Mouse (Mus musculus) c-Kit-negative CD71-positive TER-119-positive erythroid progenitor cells, embryonic 14.5 days (primary cell): ENCODE data around the gene Noxred1.
"Not testable (repeated sequence)": the region's sequence is repeated elsewhere in the genome, so short reads cannot be mapped to it uniquely, and the experiment has no call there.

Source experiments
- DNase-seq: peaks from one replicate; pipeline ENCODE4 v3.0.0-alpha.2; 2013; ENCODE audit warnings: low read depth, low spot score

The Noxred1 gene

DNA sequence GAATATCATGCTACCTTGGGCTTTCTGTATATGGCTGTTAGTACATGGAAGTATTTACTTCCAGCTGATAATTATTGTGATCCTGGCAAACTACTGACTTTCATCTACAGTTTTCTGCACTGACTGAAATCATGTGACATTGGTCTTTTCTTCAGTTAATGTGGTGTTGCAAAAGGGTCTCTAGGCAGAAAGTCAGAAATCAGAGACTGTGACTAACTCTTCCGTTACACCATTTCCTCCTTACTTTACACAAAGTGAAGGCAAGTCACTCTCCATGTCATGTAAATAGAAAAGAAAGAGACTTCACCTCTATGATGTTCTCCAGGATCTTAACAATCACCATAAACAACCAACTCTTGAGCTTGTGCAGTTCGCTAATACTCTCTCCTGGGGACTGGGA lies 8.9 kb downstream of the Noxred1 start:
- DNase-seq, result no peak

GRCm38 (mm10) chr12:87226801-87227200 lies 11.7 kb downstream of the Noxred1 start:
- DNase-seq, result no peak

- no peak for DNase-seq
Measured at GRCm38 (mm10) chr12:87224950-87225349, 13.6 kb downstream of the Noxred1 start.

DNA sequence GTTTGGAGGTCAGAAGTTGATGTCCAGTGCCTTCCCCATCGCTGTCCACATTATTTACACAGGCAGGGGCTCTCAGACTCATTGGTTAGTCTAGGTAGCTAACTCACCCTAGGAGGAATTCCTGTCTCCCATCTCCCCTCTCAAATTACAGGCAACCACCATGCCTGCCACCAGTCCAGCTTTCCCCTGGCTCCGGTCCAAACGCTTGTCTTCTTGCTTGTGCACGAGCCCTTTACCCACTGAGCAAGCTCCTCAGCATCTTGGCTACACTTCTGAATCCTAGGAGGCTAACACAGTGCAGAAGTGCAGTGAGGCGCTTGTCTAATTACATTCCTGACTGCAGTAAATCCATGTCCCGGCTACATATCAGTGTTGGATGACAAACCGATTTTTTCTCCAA lies 19.2 kb downstream of the Noxred1 start:
- no peak for DNase-seq

- DNase-seq, result no peak
Measured at GRCm38 (mm10) chr12:87217596-87217995, 20.9 kb downstream of the Noxred1 start.

GRCm38 (mm10) chr12:87216053-87216452 lies 22.5 kb downstream of the Noxred1 start:
- DNase-seq, result no peak

GRCm38 (mm10) chr12:87212844-87213606 lies 25.5 kb downstream of the Noxred1 start:
- DNase-seq, result no peak

DNA sequence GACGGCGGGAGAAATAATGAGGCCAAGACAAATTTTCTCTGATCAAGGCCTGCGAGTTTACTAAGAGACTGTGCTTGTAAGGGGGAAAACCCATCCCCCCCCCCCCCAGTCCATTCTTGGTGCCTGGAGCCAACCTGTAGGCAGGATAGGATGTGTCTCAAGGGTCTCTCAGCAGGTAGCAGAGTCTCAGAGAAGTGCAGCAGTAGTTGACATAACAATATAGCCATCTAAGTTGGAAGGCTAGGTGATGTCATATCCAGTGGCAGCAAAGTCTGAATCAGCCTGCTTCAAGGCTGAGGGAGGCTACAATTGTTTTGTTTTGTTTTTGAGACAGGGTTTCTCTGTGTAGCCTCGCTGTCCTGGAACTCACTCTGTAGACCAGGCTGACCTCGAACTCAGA lies 32.7 kb downstream of the Noxred1 start:
- DNase-seq, result not testable (repeated sequence)

DNA sequence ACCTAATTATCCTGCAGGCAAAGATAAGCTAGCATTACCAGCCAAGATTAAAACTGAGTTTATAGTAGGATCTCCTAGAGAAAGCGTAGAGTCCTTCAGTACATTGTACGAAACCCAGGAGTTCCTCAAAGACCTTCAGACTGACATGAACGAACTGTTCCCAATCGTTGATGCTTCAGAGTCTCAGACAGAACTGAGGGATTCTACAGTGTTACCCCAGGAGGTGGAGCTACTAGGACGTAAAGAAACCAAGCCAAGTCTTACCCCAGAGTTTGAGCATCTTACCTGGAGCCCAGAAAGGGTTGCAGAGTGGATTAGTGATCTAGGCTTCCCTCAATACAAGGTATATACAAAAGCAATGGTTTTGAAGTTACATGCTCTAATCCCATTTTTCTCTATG lies 36.8 kb downstream of the Noxred1 start:
- DNase-seq, result no peak

- DNase-seq, result no peak
Measured at GRCm38 (mm10) chr12:87199973-87200586, 38.5 kb downstream of the Noxred1 start, which contains the start of gene Tmed8. TSS of gene Tmed8 (minus strand) at chr12:87200454.

DNA sequence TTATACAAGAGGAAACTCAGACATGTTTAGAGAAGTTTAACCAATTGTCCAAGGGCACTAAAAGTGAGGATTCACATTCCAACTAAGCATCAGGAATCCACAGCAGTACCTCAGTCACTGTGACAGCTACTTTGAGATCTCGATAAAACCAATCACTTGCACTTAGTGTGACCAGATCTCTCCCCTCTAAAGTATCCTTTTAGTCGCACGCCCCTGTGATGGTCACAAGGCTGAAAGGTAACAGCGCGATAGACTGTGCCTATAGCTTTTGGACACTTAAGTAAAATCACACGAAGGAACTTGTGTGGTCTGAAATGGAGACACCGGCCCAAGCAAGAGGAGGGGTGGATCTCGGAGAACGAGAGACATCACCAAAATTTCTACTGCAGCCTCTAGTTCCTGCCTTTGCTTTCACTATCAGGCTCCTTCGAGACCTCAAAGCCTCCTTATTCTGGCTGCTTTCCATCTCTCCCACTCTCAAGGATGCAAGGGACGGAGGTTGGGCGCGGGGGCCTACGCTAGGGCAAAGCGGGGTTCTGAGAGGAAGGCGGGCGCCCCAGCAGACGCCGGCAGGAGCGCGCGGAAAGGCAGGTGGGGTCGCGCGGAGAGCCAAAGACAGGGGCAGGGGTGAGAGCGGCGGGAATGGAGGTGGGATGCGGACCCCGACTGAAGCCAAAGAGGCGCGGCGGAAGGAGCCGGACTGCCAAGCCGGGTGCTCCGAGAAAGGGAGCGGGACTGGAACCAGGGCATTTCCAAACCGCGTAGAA lies 39.1 kb downstream of the Noxred1 start, which contains the start of gene Samd15:
TSS of gene Samd15 (plus strand) at position 518 of the 767 bp plus-strand sequence.
- no peak for DNase-seq

DNA sequence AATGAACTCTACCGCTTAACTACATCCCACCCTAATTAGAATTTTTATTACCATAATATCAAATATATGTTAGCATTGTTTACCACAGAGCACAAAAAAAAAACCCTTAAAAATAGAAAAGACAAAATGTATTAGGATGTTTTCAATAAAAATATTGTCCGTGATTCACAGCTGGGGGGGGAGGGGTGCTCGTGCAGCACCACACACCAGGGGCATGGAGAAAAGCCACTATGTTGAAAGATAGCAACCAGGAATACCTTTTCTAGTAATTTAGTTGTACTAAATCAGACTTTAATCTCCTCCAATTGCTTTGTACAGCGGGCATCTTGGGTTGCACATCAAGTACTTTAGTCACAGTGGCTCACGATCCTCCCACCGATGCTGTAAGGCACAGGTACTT lies 39.7 kb downstream of the Noxred1 start:
- no peak for DNase-seq

GRCm38 (mm10) chr12:87196310-87196709 lies 42.2 kb downstream of the Noxred1 start:
- DNase-seq, result no peak

DNA sequence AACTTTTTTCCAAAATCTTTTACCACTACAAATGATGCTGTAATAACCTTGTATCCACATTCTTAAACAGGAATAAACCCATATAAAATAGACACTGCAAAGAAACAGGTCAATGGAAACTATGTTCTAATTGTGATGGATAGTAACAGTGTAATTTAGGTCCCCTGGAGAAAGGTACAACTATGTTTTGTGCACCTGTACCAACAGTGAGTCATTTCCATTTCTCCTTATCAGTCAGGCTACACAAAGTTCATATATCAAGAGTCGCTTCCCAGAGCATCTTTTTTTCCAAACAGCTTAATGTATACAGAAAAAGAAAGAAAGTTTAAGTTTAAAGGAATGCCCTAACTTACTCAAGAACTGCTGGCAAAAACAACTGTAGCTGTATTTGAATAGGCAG lies 43.5 kb downstream of the Noxred1 start:
- DNase-seq, result no peak

DNA sequence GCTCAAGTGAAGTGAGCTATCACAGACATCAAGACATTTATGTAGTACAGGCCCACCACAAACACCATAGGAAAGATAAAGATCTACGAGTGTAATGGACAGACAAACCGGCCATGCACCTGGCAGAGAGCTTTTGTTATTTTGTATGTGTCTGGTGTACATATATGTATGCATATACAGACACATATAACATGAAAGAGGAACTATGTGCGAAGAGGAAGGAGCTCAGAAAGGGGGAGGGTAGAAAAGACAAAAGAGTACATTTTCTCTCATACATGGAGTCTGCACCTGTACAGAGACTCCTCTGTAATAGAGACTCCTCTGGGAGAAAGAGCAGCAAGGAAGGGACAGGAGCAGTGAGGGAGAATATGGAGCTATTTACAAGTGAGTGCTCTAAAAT lies 45.5 kb downstream of the Noxred1 start:
- no peak for DNase-seq

- no peak for DNase-seq
Measured at GRCm38 (mm10) chr12:87177631-87178030, 60.9 kb downstream of the Noxred1 start.

- DNase-seq, result no peak
Measured at GRCm38 (mm10) chr12:87175194-87175946, 63.2 kb downstream of the Noxred1 start.
